Mouse (Mus musculus) limb, embryonic 15.5 days (tissue): ENCODE data around the gene Olah. TPM values are rescaled to one million over a fixed set of nuclear protein-coding genes. Genes with fewer than 3 reads are reported as not detected.

Experiments
- ATAC-seq: fragments of 200-750 bp; cut with Nextera tagmentation; 2 replicates; pipeline ENCODE4 v1.8.0; 2017; ENCODE audit warnings: low read depth, moderate TSS enrichment; ENCODE audit not compliant: insufficient number of reproducible peaks, low FRiP score, low TSS enrichment
- H3K27ac ChIP-seq: fragments of 300-500 bp; sonication (generic); 2 replicates; pipeline ENCODE4 v1.5.1; 2015; ENCODE audit warnings: moderate library complexity, mild to moderate bottlenecking, inconsistent platforms
- H3K27me3 ChIP-seq: fragments of 300-500 bp; sonication (generic); 2 replicates; pipeline ENCODE4 v1.6.1; 2015; ENCODE audit warnings: inconsistent platforms
- H3K36me3 ChIP-seq: fragments of 300-500 bp; sonication (generic); 2 replicates; pipeline ENCODE4 v1.6.1; 2015; ENCODE audit warnings: inconsistent platforms
- H3K4me1 ChIP-seq: fragments of 300-500 bp; sonication (generic); 2 replicates; pipeline ENCODE4 v1.6.1; 2015; ENCODE audit warnings: inconsistent platforms
- H3K4me2 ChIP-seq: fragments of 300-500 bp; sonication (generic); 2 replicates; pipeline ENCODE4 v1.6.1; 2015; ENCODE audit warnings: mild to moderate bottlenecking, inconsistent platforms
- H3K4me3 ChIP-seq: fragments of 300-500 bp; sonication (generic); 2 replicates; pipeline ENCODE4 v1.5.1; 2015; ENCODE audit warnings: mild to moderate bottlenecking, inconsistent platforms
- H3K9ac ChIP-seq: fragments of 300-500 bp; sonication (generic); 2 replicates; pipeline ENCODE4 v1.6.1; 2015; ENCODE audit warnings: inconsistent platforms
- H3K9me3 ChIP-seq: fragments of 300-500 bp; sonication (generic); 2 replicates; pipeline ENCODE4 v1.6.1; 2016; ENCODE audit warnings: inconsistent platforms
- WGBS: fragments of 180-500 bp; shearing (Covaris S2); methylation state at CpG from one replicate; pipeline ENCODE4 v1.1.7; 2015; 5-methylcytosine and 5-hydroxymethylcytosine counted together
- polyA plus RNA-seq: library from polyadenylated mRNA; unstranded; fragments of >200 nt; fragmentation: Nextera tagmentation; extraction: Ambion mirVana; gene quantifications from 2 replicates; pipeline ENCODE4 v1.2.1, GENCODE M21; 2015

The Olah gene
- polyA plus RNA-seq, 1 experiment from 2014 or later, result 0.55 TPM

GRCm38 (mm10) chr2:3348422-3348821, 48.6 kb downstream of the Olah start:
- Histone ChIP-seq H3K4me2 (no peak overlapping the region), H3K9ac (no peak overlapping the region), H3K27me3 (0 out of 2 replicates have a peak, but pooled peaks cover 4% of the 10 kb centered on the region), H3K36me3 (no peaks in the 10 kb centered on the region), H3K27ac (no peak overlapping the region), H3K4me1 (no peaks in the 10 kb centered on the region), H3K9me3 (no peaks in the 10 kb centered on the region), H3K4me3 (no peak overlapping the region)
- 86% methylated on average over 4 of the region's 4 CpGs for WGBS
- no peak for ATAC-seq

- Histone ChIP-seq H3K27ac (no peak within 1 kb of the TSS), H3K9ac (no peak within 1 kb of the TSS), H3K36me3 (no peaks in the 10 kb centered on the region), H3K4me1 (peaks cover 18% of the 10 kb centered on the region), H3K9me3 (no peaks in the 10 kb centered on the region), H3K27me3 (peaks cover 23% of the 10 kb centered on the region), H3K4me3 (peak within 1 kb of the TSS; percentile 19; the same call in 1 of the 2 replicates), H3K4me2 (peak within 1 kb of the TSS; percentile 37)
- ATAC-seq, result no peak
- WGBS, result 6% methylated on average over 20 of the region's 20 CpGs
Observed at GRCm38 (mm10) chr2:3335611-3336301, 61.3 kb downstream of the Olah start, which contains the start of gene Acbd7. Gene Acbd7 (plus strand): TSS chr2:3336168.

DNA sequence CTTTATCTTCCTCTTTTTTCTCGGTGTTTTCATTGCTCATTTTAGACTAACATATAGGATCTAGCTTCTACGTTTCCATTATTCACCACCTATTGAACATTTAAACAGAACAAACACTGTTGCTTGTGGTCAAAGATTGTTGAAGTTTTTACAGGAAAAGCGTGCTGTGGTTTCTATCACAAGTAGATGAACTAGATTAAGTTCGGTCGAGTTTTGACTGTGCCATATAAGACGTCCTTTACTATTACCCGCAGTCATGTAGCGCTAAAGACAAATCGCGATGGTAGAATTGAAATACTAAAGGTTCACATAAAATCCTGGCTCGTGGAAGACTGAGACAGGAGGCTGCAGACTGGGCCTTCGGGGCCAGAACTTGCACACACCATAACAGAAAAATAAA, 63.2 kb downstream of the Olah start:
- no peak for ATAC-seq
- no peak overlapping the region for H3K4me3 ChIP-seq
- H3K9ac ChIP-seq, result no peak overlapping the region
- peaks cover 23% of the 10 kb centered on the region for H3K27me3 ChIP-seq
- H3K4me1 ChIP-seq, result peaks cover 18% of the 10 kb centered on the region
- WGBS, result 88% methylated on average over 12 of the region's 12 CpGs
- H3K27ac ChIP-seq, result no peak overlapping the region
- H3K36me3 ChIP-seq, result peaks cover 4% of the 10 kb centered on the region
- H3K9me3 ChIP-seq, result no peaks in the 10 kb centered on the region
- no peak overlapping the region for H3K4me2 ChIP-seq

DNA sequence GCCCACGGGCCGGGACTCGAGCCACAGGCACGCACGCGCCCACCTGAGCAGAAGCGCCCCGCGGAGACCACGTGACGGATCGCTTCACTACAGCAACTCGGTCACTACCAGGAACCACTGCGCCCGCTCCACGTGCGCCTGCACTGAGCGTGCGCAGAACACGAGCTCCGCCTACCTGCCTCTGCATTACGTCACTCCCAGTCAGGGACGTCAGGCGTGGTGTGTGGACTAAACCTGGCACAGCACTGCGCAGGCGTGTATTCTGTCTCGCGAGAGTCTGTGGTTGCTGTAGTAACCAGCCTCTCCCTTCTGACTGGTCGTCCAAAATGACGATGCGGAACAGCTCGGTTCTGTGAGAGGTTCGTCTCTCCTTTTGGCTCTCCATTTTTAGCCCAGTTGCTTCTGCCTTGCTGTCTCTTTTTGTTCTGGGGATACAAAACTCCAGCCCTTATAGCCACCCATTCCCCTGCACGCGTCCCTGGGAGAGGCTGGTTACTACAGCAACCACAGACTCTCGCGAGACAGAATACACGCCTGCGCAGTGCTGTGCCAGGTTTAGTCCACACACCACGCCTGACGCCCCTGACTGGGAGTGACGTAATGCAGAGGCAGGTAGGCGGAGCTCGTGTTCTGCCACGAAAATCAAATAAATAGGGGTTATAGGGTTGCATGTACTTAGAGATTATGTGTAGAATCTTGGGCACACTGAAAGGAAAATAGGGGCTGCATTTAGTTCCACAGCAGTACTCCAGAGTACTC, 64.3 kb downstream of the Olah start, which contains the start of gene Rpp38:
Gene Rpp38 (minus strand): TSS at position 160 of the 759 bp plus-strand sequence.
- peak; percentile 99 for ATAC-seq
- Histone ChIP-seq H3K27ac (peak within 1 kb of the TSS; percentile 81), H3K4me3 (peak within 1 kb of the TSS; percentile 77), H3K9me3 (no peaks in the 10 kb centered on the region), H3K4me1 (peaks cover 18% of the 10 kb centered on the region), H3K36me3 (peaks cover 13% of the 10 kb centered on the region), H3K27me3 (peaks cover 20% of the 10 kb centered on the region), H3K9ac (peak within 1 kb of the TSS; percentile 78), H3K4me2 (peak within 1 kb of the TSS; percentile 67)
- under 1% methylated on average over 45 of the region's 45 CpGs for WGBS

GRCm38 (mm10) chr2:3332056-3332455, 65.0 kb downstream of the Olah start:
- Histone ChIP-seq H3K4me3 (peak overlapping the region; percentile 77), H3K4me1 (peaks cover 18% of the 10 kb centered on the region), H3K4me2 (peak overlapping the region; percentile 67), H3K27ac (peak overlapping the region; percentile 81), H3K27me3 (peaks cover 16% of the 10 kb centered on the region), H3K9me3 (no peaks in the 10 kb centered on the region), H3K36me3 (peaks cover 13% of the 10 kb centered on the region), H3K9ac (peak overlapping the region; percentile 78)
- ATAC-seq, result no peak
- 2% methylated on average over 21 of the region's 21 CpGs for WGBS

DNA sequence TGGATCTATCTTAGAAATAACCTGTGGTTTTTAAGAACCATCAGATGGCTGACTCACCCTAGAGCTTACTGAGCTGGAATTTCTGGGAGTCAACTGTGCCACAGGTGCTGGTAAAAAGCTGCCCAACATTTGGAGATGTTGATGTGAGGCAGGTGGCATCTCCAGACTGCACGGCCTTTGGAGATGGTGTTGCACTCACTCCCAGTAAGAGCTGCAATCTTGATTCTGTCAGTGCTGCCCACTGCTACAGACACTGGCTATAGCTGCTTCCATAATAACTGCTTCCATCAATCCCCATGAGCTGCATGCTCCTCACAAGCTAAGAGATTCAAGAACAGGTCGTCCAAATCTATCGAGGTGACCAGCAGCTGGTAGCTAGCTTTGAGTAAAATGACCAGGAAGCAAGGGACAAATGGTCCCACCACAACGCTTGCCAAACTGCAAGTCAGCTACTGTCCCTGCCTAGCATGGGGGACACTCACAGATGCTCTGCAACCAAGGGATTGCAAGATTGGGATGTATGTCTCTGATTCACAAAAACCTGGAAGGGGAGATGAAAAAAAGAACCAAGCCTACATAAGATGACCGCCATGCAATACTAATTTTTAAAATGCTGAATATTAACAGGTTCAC, 65.8 kb downstream of the Olah start:
- peaks cover 9% of the 10 kb centered on the region for H3K27me3 ChIP-seq
- no peaks in the 10 kb centered on the region for H3K9me3 ChIP-seq
- H3K36me3 ChIP-seq, result peaks cover 18% of the 10 kb centered on the region
- ATAC-seq, result no peak
- peaks cover 16% of the 10 kb centered on the region for H3K4me1 ChIP-seq
- WGBS, result 80% methylated on average over 5 of the region's 5 CpGs
- no peak overlapping the region; the same call in 1 of the 2 replicates for H3K9ac ChIP-seq
- H3K27ac ChIP-seq, result no peak overlapping the region
- H3K4me3 ChIP-seq, result peak overlapping the region; percentile 77
- peak overlapping the region; percentile 67 for H3K4me2 ChIP-seq

- no peak for ATAC-seq
- Histone ChIP-seq H3K4me3 (no peak overlapping the region), H3K9me3 (no peaks in the 10 kb centered on the region), H3K27me3 (no peaks in the 10 kb centered on the region), H3K4me1 (peaks cover 7% of the 10 kb centered on the region), H3K36me3 (peaks cover 45% of the 10 kb centered on the region), H3K27ac (no peak overlapping the region), H3K4me2 (no peak overlapping the region), H3K9ac (no peak overlapping the region)
- WGBS, result 50% methylated on average over 1 of the region's 1 CpGs
Observed at GRCm38 (mm10) chr2:3327351-3327750, 69.7 kb downstream of the Olah start.

DNA sequence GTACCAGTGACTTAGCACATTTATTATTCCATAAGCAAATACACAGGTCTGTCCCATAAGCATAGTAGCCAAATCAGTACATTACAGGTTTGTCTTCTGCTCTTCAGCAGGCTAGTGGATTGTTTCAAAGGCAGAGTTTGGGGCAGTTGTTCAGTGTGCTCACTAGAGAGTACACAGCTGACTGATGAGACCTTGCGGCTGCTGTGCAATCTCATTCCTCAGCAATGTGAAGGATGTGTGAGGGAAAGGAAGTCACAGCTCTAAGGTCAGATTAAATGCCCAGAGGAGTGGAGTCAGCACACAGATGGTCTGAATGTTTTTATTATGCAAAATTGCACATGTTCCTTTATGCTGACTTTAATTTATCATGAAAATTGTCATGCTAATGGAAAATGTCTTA, 70.5 kb downstream of the Olah start:
- no peak overlapping the region for H3K4me3 ChIP-seq
- H3K4me2 ChIP-seq, result no peak overlapping the region
- peaks cover 49% of the 10 kb centered on the region for H3K36me3 ChIP-seq
- H3K27me3 ChIP-seq, result no peaks in the 10 kb centered on the region
- H3K9me3 ChIP-seq, result no peaks in the 10 kb centered on the region
- no peak for ATAC-seq
- H3K27ac ChIP-seq, result no peak overlapping the region
- H3K9ac ChIP-seq, result no peak overlapping the region
- H3K4me1 ChIP-seq, result peaks cover 6% of the 10 kb centered on the region
- 95% methylated on average over 1 of the region's 1 CpGs for WGBS

DNA sequence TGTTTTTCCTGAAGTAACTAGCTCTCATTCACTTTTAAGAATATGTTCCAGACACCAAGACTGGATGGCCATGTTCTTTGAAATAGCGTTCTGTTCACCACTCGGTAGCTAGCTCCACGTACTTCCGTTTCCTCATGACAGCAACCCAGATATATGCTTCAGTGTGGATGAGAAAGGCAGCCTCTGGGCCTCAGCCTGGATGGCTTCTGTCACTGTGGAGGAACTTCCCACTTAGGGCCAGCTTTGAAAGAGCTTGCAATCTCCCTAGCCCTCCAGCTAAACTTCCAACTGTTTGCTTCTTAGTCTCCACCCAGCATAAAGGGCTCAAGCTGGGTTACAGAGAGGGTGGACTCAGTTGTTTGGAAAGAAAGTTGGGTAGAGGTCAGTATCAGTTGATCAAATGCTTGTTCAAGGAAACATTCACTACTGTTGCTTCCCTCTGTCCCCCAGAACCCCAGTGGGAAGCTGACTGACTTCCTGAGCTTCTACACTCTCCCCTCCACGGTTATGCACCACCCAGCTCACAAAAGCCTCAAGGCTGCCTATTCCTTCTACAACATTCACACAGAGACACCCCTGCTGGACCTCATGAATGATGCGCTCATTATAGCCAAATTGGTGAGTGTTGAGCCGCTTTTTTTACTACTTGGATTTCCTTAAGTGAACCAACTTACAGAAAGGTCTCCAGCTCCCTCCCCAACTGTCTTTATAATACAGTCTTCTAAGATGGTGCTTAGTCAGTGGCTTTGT, 72.5 kb downstream of the Olah start:
- Histone ChIP-seq H3K36me3 (peaks cover 53% of the 10 kb centered on the region), H3K27me3 (no peaks in the 10 kb centered on the region), H3K9me3 (no peaks in the 10 kb centered on the region), H3K4me1 (no peaks in the 10 kb centered on the region), H3K9ac (no peak overlapping the region), H3K27ac (no peak overlapping the region), H3K4me2 (no peak overlapping the region), H3K4me3 (no peak overlapping the region)
- ATAC-seq, result no peak
- WGBS, result 92% methylated on average over 7 of the region's 7 CpGs

- Histone ChIP-seq H3K4me2 (no peak overlapping the region), H3K36me3 (peaks cover 51% of the 10 kb centered on the region), H3K4me3 (no peak overlapping the region), H3K9me3 (no peaks in the 10 kb centered on the region), H3K4me1 (no peaks in the 10 kb centered on the region), H3K9ac (no peak overlapping the region), H3K27ac (no peak overlapping the region), H3K27me3 (no peaks in the 10 kb centered on the region)
- WGBS, result 78% methylated on average over 2 of the region's 2 CpGs
- no peak for ATAC-seq
Observed at GRCm38 (mm10) chr2:3323132-3323531, 73.9 kb downstream of the Olah start.

DNA sequence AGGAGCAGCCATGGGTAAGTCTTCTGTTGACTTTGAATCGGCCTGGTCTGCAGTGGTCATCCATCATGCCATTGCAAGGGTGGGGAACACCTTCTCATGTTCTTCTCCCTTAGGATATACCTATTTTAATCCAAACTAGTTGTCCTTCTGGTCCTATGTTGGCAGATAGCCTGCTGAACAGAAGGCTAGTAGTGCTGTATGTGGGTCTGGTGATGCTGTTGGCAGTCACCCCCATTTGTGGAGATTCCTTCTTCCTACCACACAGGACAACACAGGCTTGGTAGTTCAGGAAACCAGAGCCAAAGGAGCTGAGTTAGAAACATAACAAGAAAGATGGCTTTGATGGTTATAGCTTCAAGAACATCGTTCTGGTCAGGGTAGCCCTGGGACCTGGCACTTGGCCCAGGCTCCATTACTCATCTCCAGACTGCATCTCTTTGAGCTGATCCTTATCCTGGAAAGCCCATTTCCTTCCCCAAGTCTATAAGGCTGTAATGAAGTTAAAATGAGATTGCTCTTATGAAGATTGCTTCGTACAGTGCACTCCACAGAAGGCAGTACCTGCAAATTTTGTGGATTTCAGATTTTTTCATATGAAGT, 91.5 kb downstream of the Olah start:
- WGBS, result 59% methylated on average over 3 of the region's 3 CpGs
- H3K36me3 ChIP-seq, result peaks cover 16% of the 10 kb centered on the region
- no peaks in the 10 kb centered on the region for H3K4me1 ChIP-seq
- ATAC-seq, result no peak
- no peak overlapping the region for H3K4me3 ChIP-seq
- H3K27me3 ChIP-seq, result no peaks in the 10 kb centered on the region
- no peak overlapping the region for H3K4me2 ChIP-seq
- no peak overlapping the region for H3K9ac ChIP-seq
- no peaks in the 10 kb centered on the region for H3K9me3 ChIP-seq
- no peak overlapping the region for H3K27ac ChIP-seq
